ENCODE assay signal across 8 mouse cellular contexts in genomic region chr2:22774181-22774751, GRCm38 (mm10). TPM values are rescaled to one million over a fixed set of nuclear protein-coding genes. Genes with fewer than 3 reads are reported as not detected.
DNase-seq lines count a peak whose midpoint lies in the region; ATAC-seq and TF ChIP-seq lines count a peak whose summit lies in the region.

No protein-coding gene starts in this region.

- peaks cover 27% of the 10 kb centered on the region for H3K27me3 ChIP-seq in forebrain, embryonic 12.5 days
- no peaks in the 10 kb centered on the region for H3K27me3 ChIP-seq in heart, postnatal 0 days (ENCODE audit: control insufficient read depth, insufficient read depth, low read length)
- no peaks in the 10 kb centered on the region for H3K27me3 ChIP-seq in liver, embryonic 15.5 days
- no peaks in the 10 kb centered on the region for H3K27me3 ChIP-seq in stomach, embryonic 15.5 days (replicated peaks)

- H3K4me2 ChIP-seq in forebrain, embryonic 12.5 days = peak overlapping the region; percentile 82
- H3K4me2 ChIP-seq in heart, postnatal 0 days (ENCODE audit: low read depth, low read length) = peak overlapping the region; percentile 73
- peak overlapping the region; percentile 94 for H3K4me2 ChIP-seq in liver, embryonic 15.5 days
- peak overlapping the region; percentile 81 for H3K4me2 ChIP-seq in stomach, embryonic 15.5 days

- DNase-seq in 3T3-L1 (ENCODE audit: low read depth, low spot score) = peak; percentile 88
- peak; percentile 14 to 50 for DNase-seq in adrenal gland, adult 18-20 months (ENCODE audit: low spot score in 2 of 2)
- DNase-seq in heart, postnatal 0 days (ENCODE audit: low spot score) = peak; percentile 16
- peak; percentile 68 to 77 for DNase-seq in kidney, postnatal 4 days
- DNase-seq in neural tube, embryonic 10.5 days (ENCODE audit: extremely low spot score, low spot score) = peak; percentile 59

- H3K27ac ChIP-seq in forebrain, embryonic 12.5 days = no peak overlapping the region
- H3K27ac ChIP-seq in heart, postnatal 0 days (ENCODE audit: low read depth) = peak overlapping the region; percentile 60; the same call in 1 of the 2 replicates
- peak overlapping the region; percentile 80 for H3K27ac ChIP-seq in liver, embryonic 15.5 days (replicated peaks)
- 0 out of 2 replicates have a peak overlapping the region, but pooled peaks have one; percentile 4 for H3K27ac ChIP-seq in stomach, embryonic 15.5 days

- peaks cover 13% of the 10 kb centered on the region for H3K4me1 ChIP-seq in forebrain, embryonic 12.5 days
- H3K4me1 ChIP-seq in heart, postnatal 0 days (ENCODE audit: control insufficient read depth, insufficient read depth) = no peaks in the 10 kb centered on the region
- peaks cover 46% of the 10 kb centered on the region for H3K4me1 ChIP-seq in liver, embryonic 15.5 days (replicated peaks)
- no peaks in the 10 kb centered on the region for H3K4me1 ChIP-seq in stomach, embryonic 15.5 days

- H3K36me3 ChIP-seq in forebrain, embryonic 12.5 days (replicated peaks) = no peaks in the 10 kb centered on the region
- no peaks in the 10 kb centered on the region for H3K36me3 ChIP-seq in heart, postnatal 0 days (replicated peaks; ENCODE audit: control insufficient read depth, insufficient read depth, low read length)
- H3K36me3 ChIP-seq in liver, embryonic 15.5 days (replicated peaks) = no peaks in the 10 kb centered on the region
- no peaks in the 10 kb centered on the region for H3K36me3 ChIP-seq in stomach, embryonic 15.5 days

- H3K9ac ChIP-seq in forebrain, embryonic 12.5 days = peak overlapping the region; percentile 61
- H3K9ac ChIP-seq in heart, postnatal 0 days (replicated peaks; ENCODE audit: low read depth, low read length) = peak overlapping the region; percentile 50; the same call in 1 of the 2 replicates
- peak overlapping the region; percentile 66 for H3K9ac ChIP-seq in liver, embryonic 15.5 days
- H3K9ac ChIP-seq in stomach, embryonic 15.5 days = no peak overlapping the region

- peak overlapping the region; percentile 44 for H3K4me3 ChIP-seq in forebrain, embryonic 12.5 days (replicated peaks)
- peak overlapping the region; percentile 51 for H3K4me3 ChIP-seq in heart, postnatal 0 days (ENCODE audit: low read depth, low read length)
- peak overlapping the region; percentile 68 for H3K4me3 ChIP-seq in liver, embryonic 15.5 days (replicated peaks)
- peak overlapping the region; percentile 41 for H3K4me3 ChIP-seq in stomach, embryonic 15.5 days (replicated peaks)

- no peak for TF ChIP-seq EP300 in heart, postnatal 0 days (IDR thresholded peaks at IDR 0.05; ENCODE audit: low read depth)

- no peak for TF ChIP-seq CTCF in heart, postnatal 0 days (IDR thresholded peaks at IDR 0.05; ENCODE audit: low read depth)

- ATAC-seq in forebrain, embryonic 12.5 days (ENCODE audit: low FRiP score) = peak; percentile 85
- ATAC-seq in heart, postnatal 0 days (ENCODE audit: insufficient read depth, low read depth) = peak; percentile 62
- ATAC-seq in liver, embryonic 15.5 days (ENCODE audit: insufficient read depth) = peak; percentile 83
- ATAC-seq in stomach, embryonic 15.5 days (ENCODE audit: insufficient read depth, low FRiP score, low read depth) = peak; percentile 84

- WGBS in forebrain, embryonic 12.5 days = 2% methylated on average over 28 of the region's 28 CpGs
- 2% methylated on average over 28 of the region's 28 CpGs for WGBS in heart, postnatal 0 days
- WGBS in liver, embryonic 15.5 days (ENCODE audit: insufficient replicate concordance) = under 1% methylated on average over 27 of the region's 28 CpGs
- WGBS in stomach, embryonic 15.5 days = 2% methylated on average over 28 of the region's 28 CpGs

- H3K9me3 ChIP-seq in forebrain, embryonic 12.5 days = no peaks in the 10 kb centered on the region
- H3K9me3 ChIP-seq in heart, postnatal 0 days (replicated peaks; ENCODE audit: control insufficient read depth, low read length) = no peaks in the 10 kb centered on the region
- no peaks in the 10 kb centered on the region for H3K9me3 ChIP-seq in liver, embryonic 15.5 days (replicated peaks)
- H3K9me3 ChIP-seq in stomach, embryonic 15.5 days = no peaks in the 10 kb centered on the region

RNA-seq across cellular contexts. Expression of gene Apbb1ip, which starts 0.4 kb away (rescaled TPM):
- total RNA-seq in adrenal gland, adult 18-20 months (2021) = 1 to 10 TPM; 1.8 to 4.6 TPM
- polyA plus RNA-seq in forebrain, embryonic 12.5 days (2016; fragmentation: Nextera tagmentation; extraction: Ambion mirVana) = 0.76 and 1.00 TPM in 2 replicates
- total RNA-seq in heart, postnatal 0 days (2014; rRNA removed; ENCODE audit: low replicate concordance) = 0.12 and 5.3 TPM in 2 replicates
- 1.4 and 1.6 TPM in 2 replicates for polyA plus RNA-seq in heart, postnatal 0 days (2015; fragmentation: Nextera tagmentation; extraction: Ambion mirVana)
- polyA plus RNA-seq in liver, embryonic 15.5 days (2015; fragmentation: Nextera tagmentation; extraction: Ambion mirVana) = 12.7 and 13.1 TPM in 2 replicates
- 2.0 and 4.2 TPM in 2 replicates for polyA plus RNA-seq in stomach, embryonic 15.5 days (2015; fragmentation: Nextera tagmentation; extraction: Ambion mirVana)

Comparison
In these comparisons a context has a peak if more than half of its experiments do, and no peak if none do; other contexts are left out.
1. DNase-seq: peak in every context shown above with its lines; median percentile 88 in 3T3-L1; 72 in kidney, postnatal 4 days; 59 in neural tube, embryonic 10.5 days; 32 in adrenal gland, adult 18-20 months; 16 in heart, postnatal 0 days.